Mouse (Mus musculus) embryonic facial prominence, embryonic 15.5 days (tissue): ENCODE measurements at regions not wholly inside any gene's neighbourhood (a gene's known extent, or its start where the extent isn't known, plus 50 kb on each side); places are given as distances from the start of the nearest gene placed in this dataset.

Source experiments
- ATAC-seq: fragments of 200-750 bp; cut with Nextera tagmentation; 2 replicates; pipeline ENCODE4 v1.8.0; 2017; ENCODE audit warnings: low read depth, moderate TSS enrichment; ENCODE audit not compliant: insufficient number of reproducible peaks, low FRiP score, low TSS enrichment
- H3K27ac ChIP-seq: fragments of 300-500 bp; sonication (generic); replicated peaks from 2 replicates; pipeline ENCODE4 v1.5.1; 2015; ENCODE audit warnings: mild to moderate bottlenecking, inconsistent platforms
- H3K27me3 ChIP-seq: fragments of 300-500 bp; sonication (generic); 2 replicates; pipeline ENCODE4 v1.6.1; 2015; ENCODE audit warnings: inconsistent platforms
- H3K36me3 ChIP-seq: fragments of 300-500 bp; sonication (generic); 2 replicates; pipeline ENCODE4 v1.6.1; 2015; ENCODE audit warnings: mild to moderate bottlenecking, inconsistent platforms
- H3K4me1 ChIP-seq: fragments of 300-500 bp; sonication (generic); 2 replicates; pipeline ENCODE4 v1.6.1; 2015; ENCODE audit warnings: inconsistent platforms
- H3K4me2 ChIP-seq: fragments of 300-500 bp; sonication (generic); replicated peaks from 2 replicates; pipeline ENCODE4 v1.6.1; 2015; ENCODE audit warnings: mild to moderate bottlenecking, inconsistent platforms
- H3K4me3 ChIP-seq: fragments of 300-500 bp; sonication (generic); replicated peaks from 2 replicates; pipeline ENCODE4 v1.5.1; 2015; ENCODE audit warnings: mild to moderate bottlenecking, inconsistent platforms
- H3K9ac ChIP-seq: fragments of 300-500 bp; sonication (generic); 2 replicates; pipeline ENCODE4 v1.6.1; 2015; ENCODE audit warnings: inconsistent platforms
- H3K9me3 ChIP-seq: fragments of 300-500 bp; sonication (generic); replicated peaks from 2 replicates; pipeline ENCODE4 v1.6.1; 2016; ENCODE audit warnings: inconsistent platforms
- WGBS: fragments of 180-500 bp; shearing (Covaris S2); methylation state at CpG from one replicate; pipeline ENCODE4 v1.1.7; 2015; 5-methylcytosine and 5-hydroxymethylcytosine counted together

DNA sequence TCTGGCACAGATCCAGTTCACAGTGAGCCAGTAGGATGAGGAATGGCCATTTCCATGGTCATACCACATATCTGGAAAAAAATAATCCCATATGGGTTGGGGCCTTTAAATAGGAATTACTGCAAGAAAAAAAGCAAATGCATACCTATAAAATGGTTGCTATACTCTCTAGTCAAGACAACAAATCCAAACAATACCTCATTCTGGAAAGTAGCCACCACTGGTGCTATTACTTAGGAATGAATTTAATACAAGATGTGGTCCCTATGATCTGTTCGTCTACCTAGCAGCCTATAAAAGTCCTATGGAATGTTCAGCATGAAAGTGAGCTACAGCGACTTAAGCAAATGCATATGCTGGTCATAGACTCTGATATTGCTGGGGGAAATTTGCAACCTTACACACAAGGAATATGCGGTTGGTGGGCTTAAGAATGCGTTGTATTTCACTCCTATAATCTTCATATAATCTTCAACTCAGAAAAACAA is 360.1 kb downstream of the Ptprc start:
- Histone ChIP-seq H3K27me3 (no peaks in the 10 kb centered on the region), H3K9me3 (no peaks in the 10 kb centered on the region), H3K4me3 (no peak overlapping the region), H3K9ac (no peak overlapping the region), H3K36me3 (no peaks in the 10 kb centered on the region), H3K4me1 (no peaks in the 10 kb centered on the region), H3K4me2 (no peak overlapping the region), H3K27ac (no peak overlapping the region)
- no peak for ATAC-seq
- 71% methylated on average over 4 of the region's 4 CpGs for WGBS

GRCm38 (mm10) chr1:137814556-137814955 is 361.0 kb downstream of the Ptprc start:
- Histone ChIP-seq H3K4me1 (no peaks in the 10 kb centered on the region), H3K27ac (no peak overlapping the region), H3K36me3 (no peaks in the 10 kb centered on the region), H3K4me2 (no peak overlapping the region), H3K27me3 (no peaks in the 10 kb centered on the region), H3K4me3 (no peak overlapping the region), H3K9ac (no peak overlapping the region), H3K9me3 (no peaks in the 10 kb centered on the region)
- 75% methylated on average over 2 of the region's 2 CpGs for WGBS
- no peak for ATAC-seq

- H3K4me1 ChIP-seq, result no peaks in the 10 kb centered on the region
- no peaks in the 10 kb centered on the region for H3K9me3 ChIP-seq
- no peak overlapping the region for H3K4me3 ChIP-seq
- ATAC-seq, result no peak
- H3K36me3 ChIP-seq, result no peaks in the 10 kb centered on the region
- H3K27ac ChIP-seq, result no peak overlapping the region
- H3K27me3 ChIP-seq, result no peaks in the 10 kb centered on the region
- no peak overlapping the region for H3K4me2 ChIP-seq
- 79% methylated on average over 1 of the region's 1 CpGs for WGBS
- H3K9ac ChIP-seq, result no peak overlapping the region
Observed at GRCm38 (mm10) chr1:137813716-137814115, 361.8 kb downstream of the Ptprc start.

DNA sequence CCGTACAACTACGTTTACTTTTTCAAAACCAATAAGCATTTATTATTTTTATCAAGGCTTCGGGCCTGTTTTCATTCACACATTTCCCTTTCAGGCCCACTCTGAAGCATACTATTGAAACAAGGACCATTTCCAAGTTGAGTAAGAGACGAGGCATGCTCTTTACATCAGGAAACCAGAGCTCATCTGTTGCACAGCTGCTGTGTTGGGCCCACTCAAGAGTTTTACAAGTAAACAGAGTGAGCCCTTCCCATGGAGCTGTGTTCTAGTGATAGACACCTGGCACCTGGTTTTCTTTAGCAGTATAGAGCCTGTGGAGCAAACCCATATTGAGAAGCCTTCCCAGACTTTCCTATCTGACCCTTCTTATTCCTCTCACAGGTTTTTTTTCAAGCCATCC is 363.5 kb downstream of the Ptprc start:
- Histone ChIP-seq H3K27me3 (no peaks in the 10 kb centered on the region), H3K4me1 (no peaks in the 10 kb centered on the region), H3K9me3 (no peaks in the 10 kb centered on the region), H3K4me2 (no peak overlapping the region), H3K9ac (no peak overlapping the region), H3K27ac (no peak overlapping the region), H3K36me3 (no peaks in the 10 kb centered on the region), H3K4me3 (no peak overlapping the region)
- no peak for ATAC-seq
- 62% methylated on average over 4 of the region's 4 CpGs for WGBS

DNA sequence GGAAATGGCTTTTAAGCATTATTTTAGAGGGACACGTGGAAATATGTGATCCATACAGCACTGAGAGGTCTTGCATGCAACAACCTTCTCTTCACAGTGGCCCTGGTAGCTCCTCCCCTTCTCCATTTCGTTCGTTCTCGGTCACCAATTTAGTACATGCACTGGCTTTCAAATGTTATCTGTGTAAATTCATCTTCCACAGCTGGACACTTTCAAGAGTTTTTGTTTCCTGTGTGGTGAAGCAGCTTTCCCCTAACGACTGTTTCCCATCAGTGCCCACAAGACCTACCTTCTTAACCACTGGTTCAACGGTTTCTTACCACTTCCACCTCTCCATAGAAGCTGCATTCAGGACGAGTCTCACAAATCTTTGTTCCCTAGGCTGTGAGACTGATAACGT is 368.8 kb downstream of the Ptprc start:
- WGBS, result 60% methylated on average over 8 of the region's 8 CpGs
- no peaks in the 10 kb centered on the region for H3K36me3 ChIP-seq
- H3K4me3 ChIP-seq, result no peak overlapping the region
- ATAC-seq, result no peak
- H3K4me1 ChIP-seq, result no peaks in the 10 kb centered on the region
- no peaks in the 10 kb centered on the region for H3K27me3 ChIP-seq
- no peaks in the 10 kb centered on the region for H3K9me3 ChIP-seq
- no peak overlapping the region for H3K27ac ChIP-seq
- H3K9ac ChIP-seq, result no peak overlapping the region
- no peak overlapping the region for H3K4me2 ChIP-seq

GRCm38 (mm10) chr1:137806252-137806651 is 369.3 kb downstream of the Ptprc start:
- ATAC-seq, result no peak
- H3K4me2 ChIP-seq, result no peak overlapping the region
- no peaks in the 10 kb centered on the region for H3K4me1 ChIP-seq
- H3K9ac ChIP-seq, result no peak overlapping the region
- no peaks in the 10 kb centered on the region for H3K36me3 ChIP-seq
- 77% methylated on average over 8 of the region's 8 CpGs for WGBS
- H3K27me3 ChIP-seq, result no peaks in the 10 kb centered on the region
- no peaks in the 10 kb centered on the region for H3K9me3 ChIP-seq
- H3K27ac ChIP-seq, result no peak overlapping the region
- no peak overlapping the region for H3K4me3 ChIP-seq

DNA sequence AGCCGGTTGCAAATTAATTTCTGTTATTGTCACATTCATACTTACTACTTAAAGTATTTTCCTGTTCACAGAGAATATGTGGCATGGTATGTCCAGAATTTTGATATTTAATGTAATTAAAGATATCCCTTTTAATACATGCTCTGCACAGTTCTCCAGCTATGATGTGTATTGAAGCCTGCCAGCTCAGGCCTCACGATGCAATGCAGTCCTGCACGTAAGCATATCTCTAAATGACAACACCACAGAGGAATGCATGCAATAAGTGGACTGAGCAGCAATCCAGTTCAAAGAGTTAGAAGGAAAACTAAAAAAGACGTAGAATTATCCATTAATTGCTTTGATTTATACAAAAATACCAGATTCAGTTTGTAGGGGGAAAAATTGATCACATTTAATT is 373.4 kb downstream of the Ptprc start:
- H3K27me3 ChIP-seq, result no peaks in the 10 kb centered on the region
- H3K9me3 ChIP-seq, result no peaks in the 10 kb centered on the region
- H3K9ac ChIP-seq, result no peak overlapping the region
- WGBS, result 65% methylated on average over 4 of the region's 4 CpGs
- H3K4me3 ChIP-seq, result no peak overlapping the region
- no peaks in the 10 kb centered on the region for H3K36me3 ChIP-seq
- H3K4me1 ChIP-seq, result no peaks in the 10 kb centered on the region
- H3K27ac ChIP-seq, result no peak overlapping the region
- ATAC-seq, result no peak
- H3K4me2 ChIP-seq, result no peak overlapping the region

DNA sequence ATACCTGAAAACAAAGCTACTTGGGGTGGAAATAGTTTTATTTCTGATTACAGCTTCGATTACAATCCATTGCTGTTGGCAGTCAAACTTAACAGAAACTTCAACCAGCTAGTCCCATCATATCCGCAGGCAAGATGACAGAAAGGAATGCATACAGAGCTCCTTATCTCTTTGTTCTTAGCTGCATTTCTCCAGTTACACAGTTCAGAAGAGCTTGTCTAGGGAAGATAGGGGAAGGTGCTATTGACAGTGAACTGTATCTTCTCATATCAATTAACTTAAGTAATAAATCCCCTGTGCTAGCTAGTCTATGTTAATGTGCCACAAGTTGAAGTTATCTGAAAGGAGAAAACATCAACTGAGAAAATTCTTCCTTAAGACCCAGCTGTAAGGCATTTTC is 374.8 kb downstream of the Ptprc start:
- H3K36me3 ChIP-seq, result no peaks in the 10 kb centered on the region
- no peak for ATAC-seq
- H3K4me1 ChIP-seq, result no peaks in the 10 kb centered on the region
- no peaks in the 10 kb centered on the region for H3K9me3 ChIP-seq
- no peak overlapping the region for H3K27ac ChIP-seq
- H3K4me2 ChIP-seq, result no peak overlapping the region
- H3K4me3 ChIP-seq, result no peak overlapping the region
- no peaks in the 10 kb centered on the region for H3K27me3 ChIP-seq
- H3K9ac ChIP-seq, result no peak overlapping the region
- 62% methylated on average over 2 of the region's 2 CpGs for WGBS

GRCm38 (mm10) chr1:137788789-137789188 is 386.7 kb downstream of the Ptprc start:
- no peaks in the 10 kb centered on the region for H3K27me3 ChIP-seq
- H3K4me2 ChIP-seq, result no peak overlapping the region
- H3K36me3 ChIP-seq, result no peaks in the 10 kb centered on the region
- no peaks in the 10 kb centered on the region for H3K9me3 ChIP-seq
- ATAC-seq, result no peak
- H3K27ac ChIP-seq, result no peak overlapping the region
- no peaks in the 10 kb centered on the region for H3K4me1 ChIP-seq
- no peak overlapping the region for H3K9ac ChIP-seq
- WGBS, result 71% methylated on average over 3 of the region's 3 CpGs
- H3K4me3 ChIP-seq, result no peak overlapping the region

- Histone ChIP-seq H3K9ac (no peak overlapping the region), H3K27me3 (no peaks in the 10 kb centered on the region), H3K4me2 (no peak overlapping the region), H3K9me3 (no peaks in the 10 kb centered on the region), H3K27ac (no peak overlapping the region), H3K36me3 (no peaks in the 10 kb centered on the region), H3K4me1 (no peaks in the 10 kb centered on the region), H3K4me3 (no peak overlapping the region)
- ATAC-seq, result no peak
Observed at GRCm38 (mm10) chr1:137786653-137787052, 388.9 kb downstream of the Ptprc start.

DNA sequence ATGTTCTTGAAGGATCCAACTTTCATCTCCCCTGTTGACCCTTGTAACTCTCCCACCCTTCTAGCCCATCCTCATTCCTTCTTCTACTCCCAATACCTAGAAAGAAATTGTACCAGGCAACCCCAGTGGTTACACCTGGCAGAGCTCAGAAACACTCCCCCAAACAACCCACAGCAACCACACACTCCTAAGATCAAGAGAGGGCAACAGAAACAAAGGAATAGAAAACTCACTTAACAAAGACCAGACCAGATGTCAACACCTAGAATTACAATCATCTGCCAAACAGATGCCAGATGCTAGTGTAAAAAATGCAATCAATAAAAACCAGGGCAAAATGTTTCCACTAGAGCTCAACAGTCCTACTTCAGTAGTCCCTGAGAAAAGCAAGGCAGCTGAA is 400.9 kb downstream of the Ptprc start:
- ATAC-seq, result no peak
- Histone ChIP-seq H3K4me2 (no peak overlapping the region), H3K27me3 (no peaks in the 10 kb centered on the region), H3K4me1 (no peaks in the 10 kb centered on the region), H3K27ac (no peak overlapping the region), H3K9ac (no peak overlapping the region), H3K9me3 (no peaks in the 10 kb centered on the region), H3K4me3 (no peak overlapping the region), H3K36me3 (no peaks in the 10 kb centered on the region)

GRCm38 (mm10) chr1:137760797-137761196 is 414.7 kb downstream of the Ptprc start:
- WGBS, result 85% methylated on average over 4 of the region's 4 CpGs
- ATAC-seq, result no peak

More at GRCm38 (mm10) chr1:137760797-137761196, 414.7 kb downstream of the Ptprc start:
- Histone ChIP-seq H3K9me3 (no peaks in the 10 kb centered on the region), H3K4me3 (no peak overlapping the region), H3K27ac (no peak overlapping the region), H3K36me3 (no peaks in the 10 kb centered on the region), H3K9ac (no peak overlapping the region), H3K4me2 (no peak overlapping the region), H3K27me3 (no peaks in the 10 kb centered on the region), H3K4me1 (no peaks in the 10 kb centered on the region)
